Mouse (Mus musculus) Patski (cell line): ENCODE measurements around the gene Setx. TPM values are rescaled to one million over a fixed set of nuclear protein-coding genes. Genes with fewer than 3 reads are reported as not detected.
A peak's percentile ranks its signal among the peaks of the same experiment; 100 is the strongest.

Source experiments
- ATAC-seq: fragments of 100-300 bp; one replicate; pipeline ENCODE4 v1.8.0; 2021
- CTCF ChIA-PET: fragments of 350-600 bp; sonication (Branson Sonifier 250); formaldehyde crosslinking; loops from one replicate; lab custom pipeline; 2022; ENCODE audit warnings: inconsistent platforms; lab: Charles Lee
- POLR2A ChIA-PET: fragments of 350-600 bp; sonication (Branson Sonifier 250); formaldehyde crosslinking; loops from one replicate; lab custom pipeline; 2022; ENCODE audit warnings: antibody characterized with exemption, inconsistent platforms; lab: Charles Lee
- DNase-seq: peaks from one replicate; pipeline ENCODE4 v3.0.0-alpha.2; 2011; ENCODE audit warnings: low read depth, low spot score
- H3K27me3 ChIP-seq: fragments of 371-371 bp; one replicate; pipeline ENCODE4 v1.5.1; 2021
- CTCF ChIP-seq: fragments of 100-300 bp; IDR thresholded peaks from one replicate; pipeline ENCODE4 v1.5.1; 2021
- in situ Hi-C: fragments of 300-500 bp; cut with MboI; formaldehyde crosslinking; loops from 3 replicates; pipeline ENCODE4 v1.11.1; 2018; ENCODE audit warnings: low pct_unique_long_range_greater_than_20kb, mixed read lengths
- polyA plus RNA-seq: library from polyadenylated mRNA; unstranded; gene quantifications from one replicate; pipeline ENCODE4 v1.2.3, GENCODE M21; 2021

Gene Setx
- polyA plus RNA-seq, 1 experiment from 2014 or later, result 23.2 TPM

GRCm38 (mm10) chr2:29192629-29193278 lies 68.8 kb downstream of the Setx start:
- no peak for DNase-seq
- ChIA-PET CTCF (no interaction called here), POLR2A (interaction anchor here (0.5 kb wide), 1 partner anchor 962 kb away, joined by 4 read pairs; no protein-coding TSS in a partner anchor)
- ATAC-seq, result no peak
- in situ Hi-C loops, result loop anchor here (10.0 kb wide), 1 partner anchor 362 kb away; no protein-coding TSS in a partner anchor
- no peak for TF ChIP-seq CTCF
- no peaks in the 10 kb centered on the region for H3K27me3 ChIP-seq

DNA sequence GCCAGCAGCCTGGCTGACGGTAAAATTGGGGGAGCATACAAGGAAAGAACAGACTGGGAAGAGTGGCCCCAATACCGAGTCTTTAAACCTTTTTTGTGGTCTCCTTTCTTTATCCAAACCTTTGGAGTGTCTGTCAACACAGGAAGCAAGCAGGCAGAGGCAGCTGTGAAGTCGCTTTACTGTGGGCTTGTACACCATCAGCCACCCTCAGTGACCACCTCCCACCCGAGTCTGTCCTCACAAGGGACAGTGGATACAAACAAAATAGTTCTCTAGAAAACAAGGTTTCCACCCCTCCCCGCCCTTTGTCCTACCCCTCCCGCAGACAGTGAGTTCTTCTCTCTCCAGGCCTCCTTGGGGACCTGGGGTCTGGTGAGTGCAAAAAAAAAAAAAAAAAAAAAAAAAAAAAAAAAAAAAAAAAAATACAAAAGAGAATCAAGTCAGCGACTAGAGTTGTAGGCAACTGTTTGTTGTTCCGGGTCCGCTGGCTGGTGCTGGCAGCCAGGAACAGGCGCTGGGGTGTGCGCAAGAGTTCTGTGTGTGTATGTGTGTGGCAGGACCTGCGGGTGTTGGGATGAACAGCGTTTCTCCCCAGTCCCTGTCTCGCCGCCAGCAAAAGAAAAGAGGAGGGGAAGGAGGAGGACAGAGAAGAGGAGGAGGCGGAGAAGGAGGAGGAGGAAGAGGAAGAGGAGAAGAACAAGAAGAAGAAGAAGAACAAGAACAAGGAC lies 70.0 kb downstream of the Setx start:
- in situ Hi-C loops, result loop anchor here (10.0 kb wide), 1 partner anchor 361 kb away; no protein-coding TSS in a partner anchor
- no peak for TF ChIP-seq CTCF
- DNase-seq, result no peak
- no peak for ATAC-seq
- ChIA-PET CTCF (no interaction called here), POLR2A (interaction anchor here (0.5 kb wide), 1 partner anchor 86 kb away, joined by 5 read pairs; no protein-coding TSS in a partner anchor)
- H3K27me3 ChIP-seq, result no peaks in the 10 kb centered on the region

DNA sequence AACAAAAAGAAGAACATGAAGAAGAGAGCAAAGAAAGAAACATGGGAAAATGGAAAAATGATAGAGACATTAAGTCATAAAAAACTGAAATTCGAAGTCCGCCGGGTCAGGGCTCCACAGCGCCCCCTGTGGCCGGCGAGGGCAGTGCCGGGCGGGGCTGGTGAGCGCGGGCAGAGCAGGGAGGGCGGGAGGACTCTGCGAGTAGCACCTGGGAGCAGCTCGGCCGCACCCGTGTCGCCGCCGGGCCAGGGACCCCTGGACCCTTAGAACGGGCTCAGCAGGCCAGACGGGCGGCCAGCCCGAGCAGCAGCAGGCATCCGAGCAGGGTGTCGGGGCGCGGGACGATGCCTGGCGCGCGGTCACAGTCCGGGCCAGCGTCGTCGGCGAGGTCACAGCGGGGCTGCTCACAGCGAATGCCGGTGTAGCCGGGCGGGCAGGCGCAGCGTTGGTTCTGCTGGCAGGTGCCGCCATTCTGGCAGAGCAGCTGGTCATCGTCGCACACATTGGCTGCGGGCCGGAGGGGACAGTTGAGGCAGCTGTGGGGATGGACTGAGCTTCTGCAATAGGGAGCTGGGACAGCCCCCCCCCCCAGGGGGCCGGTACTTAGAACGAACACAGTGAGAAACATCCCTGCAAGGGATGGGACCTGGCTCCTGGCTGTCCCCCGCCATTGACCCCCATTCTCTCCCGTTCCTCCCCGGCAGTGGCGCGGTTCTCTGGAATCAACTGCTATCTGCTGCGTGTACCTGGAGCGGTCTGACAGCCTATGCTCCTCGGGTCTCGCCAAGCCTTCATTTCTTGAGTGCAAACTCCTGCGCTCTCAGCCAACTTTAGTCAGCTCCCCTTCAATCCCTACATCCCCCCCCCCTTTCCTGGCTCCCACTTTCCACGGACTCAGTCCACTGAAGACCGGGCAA lies 70.8 kb downstream of the Setx start:
- peak; percentile 28 for ATAC-seq
- POLR2A ChIA-PET, result no interaction called here
- DNase-seq, result no peak
- H3K27me3 ChIP-seq, result no peaks in the 10 kb centered on the region
- no peak for TF ChIP-seq CTCF
- in situ Hi-C loops, result loop anchor here (10.0 kb wide), 1 partner anchor 360 kb away; no protein-coding TSS in a partner anchor
- CTCF ChIA-PET, result interaction anchor here (0.6 to 1.4 kb wide), 3 partner anchors 14 to 359 kb away, joined by 3 to 4 read pairs (median 3); no protein-coding TSS in a partner anchor

- DNase-seq (no peak), ATAC-seq (no peak)
- no peak for TF ChIP-seq CTCF
- H3K27me3 ChIP-seq, result no peaks in the 10 kb centered on the region
- CTCF ChIA-PET, result no interaction called here
- in situ Hi-C loops, result loop anchor here (10.0 kb wide), 1 partner anchor 358 kb away; no protein-coding TSS in a partner anchor
- POLR2A ChIA-PET, result no interaction called here
Measured at GRCm38 (mm10) chr2:29196844-29197243, 72.9 kb downstream of the Setx start.

- CTCF ChIA-PET, result interaction anchor here (0.9 kb wide), 1 partner anchor 355 kb away, joined by 3 read pairs; no protein-coding TSS in a partner anchor
- no peak for DNase-seq
Measured at GRCm38 (mm10) chr2:29198446-29198845, 74.5 kb downstream of the Setx start.

GRCm38 (mm10) chr2:29199909-29200308 lies 75.9 kb downstream of the Setx start:
- in situ Hi-C loops, result loop anchor here (10.0 kb wide), 1 partner anchor 355 kb away; no protein-coding TSS in a partner anchor
- POLR2A ChIA-PET, result no interaction called here
- ATAC-seq, result no peak

More at GRCm38 (mm10) chr2:29198446-29198845, 74.5 kb downstream of the Setx start:
- ATAC-seq, result no peak
- in situ Hi-C loops, result loop anchor here (10.0 kb wide), 1 partner anchor 356 kb away; no protein-coding TSS in a partner anchor
- POLR2A ChIA-PET, result interaction anchor here (0.6 kb wide), 1 partner anchor 379 kb away, joined by 3 read pairs; no protein-coding TSS in a partner anchor
- no peak for TF ChIP-seq CTCF
- no peaks in the 10 kb centered on the region for H3K27me3 ChIP-seq

DNA sequence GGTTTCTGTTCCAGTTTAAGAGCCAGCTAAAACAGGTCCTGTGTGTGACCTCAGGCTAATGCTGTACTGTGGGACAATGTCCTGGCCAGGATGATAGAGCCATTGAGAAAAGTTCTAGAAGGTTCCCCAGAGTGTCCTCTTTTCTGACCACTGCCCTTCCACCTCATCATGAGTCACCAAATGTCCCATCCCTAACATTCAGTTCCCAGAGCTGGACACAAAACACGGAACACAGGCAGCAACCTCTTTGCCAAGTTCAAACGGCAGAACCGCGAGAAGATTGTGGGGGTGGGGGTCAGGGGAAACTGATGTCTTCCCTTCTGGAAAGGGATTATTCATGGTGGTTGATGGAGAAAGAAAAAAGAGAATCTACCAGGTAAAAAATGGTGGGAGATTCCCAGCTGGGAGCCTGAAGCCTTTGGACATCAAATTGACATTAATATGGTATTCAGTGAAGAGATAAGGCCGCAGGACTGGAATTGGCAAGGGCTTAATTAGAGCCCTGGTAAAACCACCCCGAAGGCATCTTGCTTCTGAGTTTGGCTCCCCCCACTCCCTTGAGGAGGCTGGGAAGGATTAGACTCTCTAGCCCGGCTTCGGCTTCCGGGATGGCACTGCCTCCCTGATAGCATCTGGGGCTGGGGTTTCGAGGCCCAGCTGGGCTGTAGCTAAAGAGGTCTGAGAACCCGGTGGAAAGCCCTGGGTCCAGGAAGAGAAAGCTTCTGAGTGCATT lies 77.4 kb downstream of the Setx start:
- H3K27me3 ChIP-seq, result no peaks in the 10 kb centered on the region
- in situ Hi-C loops, result no loop called here
- no peak for TF ChIP-seq CTCF
- ChIA-PET CTCF (interaction anchor here (1.2 to 1.3 kb wide), 2 partner anchors 10 to 353 kb away, joined by 3 to 6 read pairs; no protein-coding TSS in a partner anchor), POLR2A (no interaction called here)
- ATAC-seq, result no peak
- no peak for DNase-seq

More at GRCm38 (mm10) chr2:29199909-29200308, 75.9 kb downstream of the Setx start:
- CTCF ChIA-PET, result interaction anchor here (0.8 to 1.3 kb wide), 5 partner anchors 10 to 382 kb away, joined by 3 to 6 read pairs (median 3); no protein-coding TSS in a partner anchor
- TF ChIP-seq CTCF, result no peak
- no peaks in the 10 kb centered on the region for H3K27me3 ChIP-seq
- DNase-seq, result no peak

DNA sequence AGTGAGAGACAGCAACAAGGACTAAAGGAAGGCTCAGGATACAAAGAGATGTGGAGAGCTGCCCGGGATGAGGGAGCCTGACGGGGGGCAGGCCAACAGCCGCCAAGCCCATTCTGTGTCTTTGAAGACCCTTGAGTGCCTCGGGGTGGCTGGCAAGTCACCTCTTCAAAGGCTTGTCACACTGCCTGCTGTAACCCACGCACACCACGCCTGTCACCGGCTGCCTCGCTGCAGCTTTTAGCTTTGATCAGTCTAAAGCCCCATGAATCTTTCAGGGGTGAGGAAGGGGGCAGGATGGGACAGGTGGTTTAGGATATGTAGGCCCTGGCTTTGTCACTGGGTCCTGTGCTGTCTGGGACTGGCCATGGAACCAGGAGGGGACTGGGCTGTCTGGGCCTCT lies 82.2 kb downstream of the Setx start:
- in situ Hi-C loops, result loop anchor here (5.0 kb wide), 1 partner anchor 36 kb away; no protein-coding TSS in a partner anchor
- ATAC-seq (no peak), DNase-seq (no peak)
- H3K27me3 ChIP-seq, result no peaks in the 10 kb centered on the region
- no peak for TF ChIP-seq CTCF
- ChIA-PET POLR2A (interaction anchor here (1.5 kb wide), 1 partner anchor 9 kb away, joined by 4 read pairs; no protein-coding TSS in a partner anchor), CTCF (no interaction called here)
